Mouse (Mus musculus): ENCODE data around the gene Rmi2.
"Not testable (repeated sequence)": the region's sequence is repeated elsewhere in the genome, so short reads cannot be mapped to it uniquely, and the experiment has no call there.

Rmi2 gene

DNA sequence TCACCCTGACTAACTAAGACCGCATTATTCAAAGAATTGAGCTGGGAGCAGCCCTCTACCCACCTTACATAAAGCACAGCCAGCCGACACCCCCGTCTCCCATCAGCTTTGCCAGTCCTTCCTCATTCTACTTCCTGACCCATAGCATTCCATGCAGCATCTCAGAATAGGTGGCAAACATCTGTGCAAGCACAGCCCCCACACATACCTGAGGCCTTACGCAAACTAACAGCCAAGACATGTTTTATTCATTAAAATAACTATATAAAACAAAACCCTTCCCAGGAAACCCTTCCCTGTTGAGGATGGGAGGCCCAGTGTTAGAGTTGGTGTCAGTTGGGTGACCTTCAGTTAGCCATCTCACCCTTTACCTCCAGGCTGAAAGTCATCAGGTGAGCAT is 9.0 kb upstream of the Rmi2 start:
- no peak for DNase-seq (ENCODE audit: inconsistent age in 2 of 2, low spot score in 1 of 2)

DNA sequence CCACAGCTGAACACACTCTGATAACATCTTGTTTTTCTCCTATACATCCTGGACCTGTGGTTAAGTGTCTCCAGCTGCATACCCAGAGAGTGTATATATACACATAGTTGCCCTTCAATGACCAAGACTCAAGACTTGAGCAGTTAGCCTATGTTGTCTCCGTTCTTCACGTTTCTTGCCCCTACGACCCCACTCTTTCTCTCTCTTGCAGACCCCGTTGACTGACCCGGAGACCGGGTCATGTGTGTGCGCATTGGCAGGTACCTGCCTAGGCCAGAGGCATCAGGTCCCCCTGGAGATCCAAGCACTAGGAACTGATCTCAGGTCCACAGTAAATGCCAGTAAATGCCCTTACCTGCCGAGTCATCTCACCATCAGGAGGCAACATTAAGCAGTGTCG is 7.6 kb upstream of the Rmi2 start:
- DNase-seq (ENCODE audit: inconsistent age in 2 of 2, low spot score in 1 of 2): no peak

DNA sequence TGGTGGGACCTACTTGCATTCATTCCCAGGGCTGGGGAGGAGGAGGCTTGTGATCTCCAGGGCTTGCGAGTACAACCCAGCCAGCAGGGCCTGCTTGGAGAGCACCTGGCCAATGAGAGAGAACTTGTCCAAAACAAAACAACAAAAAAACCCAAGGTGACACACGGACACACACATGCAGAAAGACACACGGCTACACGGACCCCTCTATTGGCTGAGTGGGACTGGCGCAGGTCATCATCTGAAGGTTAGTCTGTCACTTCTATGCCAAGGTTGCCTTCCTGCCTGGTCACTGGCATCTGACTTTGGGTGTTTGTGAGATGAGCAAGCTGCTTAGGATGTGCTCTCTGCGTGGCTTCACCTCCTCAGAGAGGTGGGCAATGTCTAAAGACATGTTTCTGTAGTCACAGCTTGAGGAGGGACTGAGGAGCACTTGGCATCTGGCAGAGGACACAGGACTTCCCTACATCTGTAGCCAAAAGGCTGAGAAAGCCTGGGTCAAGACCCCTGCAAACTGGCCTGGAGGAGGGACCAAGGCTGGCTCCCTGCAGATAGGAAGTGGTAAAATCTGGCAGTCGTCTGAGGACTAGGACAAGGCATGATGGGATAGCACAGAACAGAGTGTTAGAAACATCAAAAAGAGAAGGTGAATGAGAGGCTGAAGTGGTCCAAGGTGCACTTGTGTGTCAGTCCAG is 6.9 kb upstream of the Rmi2 start:
- no peak for DNase-seq (ENCODE audit: inconsistent age in 2 of 2, low spot score in 1 of 2)

DNA sequence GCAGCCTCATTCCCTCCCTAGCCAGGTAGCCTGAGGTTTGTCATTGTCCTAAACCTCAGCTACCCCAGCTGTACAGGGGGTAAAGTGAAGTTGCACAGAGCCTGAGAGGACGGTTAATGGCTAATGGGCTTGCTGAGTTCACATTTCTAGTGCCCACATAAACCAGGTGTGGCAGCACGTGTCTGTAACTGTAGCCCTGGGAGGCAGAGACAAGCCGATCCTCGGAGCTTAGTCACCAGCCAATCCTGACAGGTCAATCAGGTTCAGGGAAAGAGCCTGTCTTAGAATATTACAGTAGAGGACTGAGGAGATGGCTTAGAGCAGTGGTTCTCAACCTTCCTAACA is 6.4 kb upstream of the Rmi2 start:
- DNase-seq (ENCODE audit: inconsistent age in 2 of 2, low spot score in 1 of 2): no peak

DNA sequence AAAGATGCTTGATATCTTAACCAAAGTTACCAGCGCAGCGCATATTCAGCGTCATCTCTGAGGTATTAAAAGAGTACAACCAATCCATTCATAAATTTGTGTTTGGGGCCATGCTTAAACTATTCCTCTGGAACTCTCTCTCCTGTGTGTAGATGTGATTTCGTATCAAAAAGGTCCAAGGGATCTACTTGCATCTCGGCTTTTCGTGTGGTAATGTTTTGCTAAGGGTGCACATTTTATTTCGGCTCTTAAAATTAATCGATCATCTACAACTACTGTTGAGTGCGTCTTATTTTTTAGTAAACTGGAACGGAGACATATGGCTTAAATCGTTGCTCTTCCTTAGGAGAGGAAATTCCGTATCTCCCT is 333 bp upstream of the Rmi2 start:
- no peak for DNase-seq (ENCODE audit: inconsistent age in 2 of 2, low spot score in 1 of 2)

DNA sequence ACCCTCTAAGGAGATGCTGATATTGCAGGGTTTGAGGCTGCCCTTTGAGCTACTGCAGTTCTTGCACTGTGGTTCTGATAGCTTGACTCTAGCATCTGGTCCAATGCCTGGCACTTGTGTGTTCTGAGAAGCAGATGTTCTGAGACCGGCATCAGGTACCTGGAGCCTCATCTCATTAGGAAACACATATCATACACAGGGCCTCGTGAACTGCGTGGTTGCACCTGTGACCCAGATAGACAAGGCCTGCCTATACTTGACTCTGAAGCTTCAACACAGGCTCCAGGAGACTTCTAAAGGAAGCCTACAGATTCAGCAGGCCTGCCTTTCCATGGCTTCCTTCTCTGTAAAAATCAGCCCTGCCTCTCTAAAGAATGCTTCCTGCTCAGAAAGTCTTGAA is 1.5 kb downstream of the Rmi2 start:
- DNase-seq (ENCODE audit: inconsistent age in 2 of 2, low spot score in 1 of 2): peak in 1 of 2 experiments; percentile 17

DNA sequence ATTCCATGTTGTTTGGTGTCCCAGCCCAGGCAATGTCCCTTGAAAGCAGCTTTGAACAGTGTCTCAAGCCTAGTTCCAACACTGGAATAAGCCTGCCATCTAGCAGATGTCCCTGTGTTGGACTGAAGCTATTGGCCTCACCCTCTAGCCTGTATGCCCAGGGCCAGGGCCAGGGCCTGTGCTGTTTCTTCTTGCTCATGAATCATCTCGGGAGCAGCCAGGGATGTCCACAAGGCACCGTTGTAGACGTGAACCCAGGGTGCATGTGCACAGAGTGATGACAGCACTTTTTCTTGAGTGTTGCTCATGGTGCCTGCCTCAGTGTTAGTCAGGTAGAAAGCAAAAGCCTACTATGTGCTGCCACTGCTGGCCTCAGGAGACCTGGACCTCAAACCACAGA is 2.4 kb downstream of the Rmi2 start:
- peak in 1 of 2 experiments; percentile 61 for DNase-seq (ENCODE audit: inconsistent age in 2 of 2, low spot score in 1 of 2)

DNA sequence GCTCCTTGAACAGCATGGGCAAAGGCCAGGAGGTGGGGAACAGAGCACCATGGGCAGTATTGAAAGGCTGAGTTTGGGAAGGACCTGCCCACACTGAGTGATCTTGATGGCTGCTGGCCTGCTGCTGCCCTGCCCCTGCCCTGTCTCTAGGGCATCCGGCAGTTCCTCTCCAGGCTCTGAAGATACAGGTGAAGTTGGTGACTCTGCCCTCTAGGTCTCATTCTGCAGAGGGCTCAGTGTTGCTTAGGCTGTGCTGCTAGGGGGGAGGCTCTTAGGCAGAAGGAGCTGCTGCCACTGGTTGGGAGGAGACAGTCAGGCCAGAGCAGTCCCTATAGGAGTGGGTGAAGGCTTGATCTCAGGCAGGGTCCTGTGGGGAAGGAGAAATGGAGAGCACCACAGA is 3.0 kb downstream of the Rmi2 start:
- DNase-seq (ENCODE audit: inconsistent age in 2 of 2, low spot score in 1 of 2): no peak

DNA sequence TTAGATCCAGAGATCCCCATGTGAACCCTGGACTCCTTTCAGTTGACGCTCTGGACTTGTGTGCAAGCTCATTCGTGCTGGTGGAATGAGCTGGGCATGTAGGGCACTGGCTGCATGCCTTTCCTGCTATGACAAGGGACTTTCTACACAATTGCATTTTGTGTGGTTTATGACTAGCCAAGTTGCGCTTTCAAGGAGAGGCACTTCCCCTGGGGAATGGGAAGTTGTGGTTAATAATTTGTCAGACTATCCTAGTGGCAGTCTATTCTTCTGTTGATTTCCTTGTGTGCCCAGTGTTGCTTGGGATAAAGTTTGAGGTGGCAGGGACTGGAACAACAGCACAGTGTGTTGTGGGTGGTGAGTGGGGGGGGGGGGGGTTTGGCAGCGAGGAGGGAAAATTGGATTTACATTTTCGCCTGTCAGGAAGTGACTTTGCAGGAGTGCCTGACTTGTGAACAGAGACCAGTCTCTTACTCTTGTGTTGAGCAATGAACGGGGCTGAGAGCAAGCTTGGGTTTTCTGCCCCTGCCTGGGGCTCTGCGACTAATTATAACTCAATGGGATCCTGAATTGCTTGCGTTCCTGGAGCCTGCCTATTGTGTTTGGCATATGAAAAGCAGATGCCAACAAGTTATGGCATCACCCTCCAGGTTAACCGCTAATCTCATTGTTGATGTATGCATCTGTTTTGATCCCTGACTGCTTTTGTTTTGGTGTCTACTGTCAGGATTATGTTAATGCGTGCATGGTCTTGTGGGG is 3.8 kb downstream of the Rmi2 start:
- DNase-seq (ENCODE audit: inconsistent age in 2 of 2, low spot score in 1 of 2): no peak

DNA sequence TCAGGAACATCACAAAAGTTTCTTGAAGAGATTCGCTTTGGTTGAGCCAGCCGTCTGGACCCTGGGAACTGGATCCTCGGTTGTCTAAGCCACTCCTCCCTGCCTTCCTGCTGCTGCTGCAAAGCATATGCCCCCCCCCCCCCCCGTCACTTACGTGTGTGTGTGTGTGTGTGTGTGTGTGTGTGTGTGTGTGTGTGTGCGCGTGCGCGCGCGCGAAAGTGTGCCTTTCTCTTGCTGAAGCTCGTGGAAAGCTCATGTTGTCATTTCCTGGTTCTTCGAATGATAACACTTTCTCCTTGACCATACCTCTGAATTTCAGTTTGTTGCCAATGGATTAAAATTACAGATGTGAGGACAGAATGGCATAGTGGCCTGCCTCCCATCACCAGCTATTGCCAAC is 5.2 kb downstream of the Rmi2 start:
- DNase-seq (ENCODE audit: inconsistent age in 2 of 2, low spot score in 1 of 2): no peak

DNA sequence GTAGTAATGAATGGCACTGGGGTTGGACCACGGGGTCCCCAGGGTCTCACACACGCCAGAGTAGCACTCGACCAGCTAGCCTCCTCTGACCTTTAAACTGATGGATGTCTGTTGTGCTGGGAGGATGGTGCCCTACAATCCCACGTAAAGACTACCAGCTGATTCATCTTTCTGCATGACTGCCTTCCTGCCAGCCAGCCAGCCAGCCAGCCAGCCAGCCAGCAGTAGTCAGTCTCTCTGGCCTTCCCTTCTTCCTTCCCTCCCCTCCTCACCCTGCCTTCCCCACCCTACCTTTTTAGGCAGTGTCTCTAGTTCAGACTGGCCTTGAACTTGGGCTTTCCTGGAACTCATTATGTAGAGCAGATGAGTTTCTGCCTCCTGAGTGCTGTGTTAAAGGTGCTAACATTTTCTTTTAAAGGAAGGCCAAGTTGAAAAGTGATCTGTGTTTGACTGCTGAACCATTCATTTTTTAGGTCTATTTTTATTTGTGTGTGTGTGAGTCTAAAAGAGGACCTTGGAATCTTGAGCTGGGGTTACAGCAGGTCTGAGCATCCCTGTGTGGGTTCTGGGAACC is 7.5 kb downstream of the Rmi2 start:
- DNase-seq (ENCODE audit: inconsistent age in 2 of 2, low spot score in 1 of 2): peak; percentile 42 to 82

DNA sequence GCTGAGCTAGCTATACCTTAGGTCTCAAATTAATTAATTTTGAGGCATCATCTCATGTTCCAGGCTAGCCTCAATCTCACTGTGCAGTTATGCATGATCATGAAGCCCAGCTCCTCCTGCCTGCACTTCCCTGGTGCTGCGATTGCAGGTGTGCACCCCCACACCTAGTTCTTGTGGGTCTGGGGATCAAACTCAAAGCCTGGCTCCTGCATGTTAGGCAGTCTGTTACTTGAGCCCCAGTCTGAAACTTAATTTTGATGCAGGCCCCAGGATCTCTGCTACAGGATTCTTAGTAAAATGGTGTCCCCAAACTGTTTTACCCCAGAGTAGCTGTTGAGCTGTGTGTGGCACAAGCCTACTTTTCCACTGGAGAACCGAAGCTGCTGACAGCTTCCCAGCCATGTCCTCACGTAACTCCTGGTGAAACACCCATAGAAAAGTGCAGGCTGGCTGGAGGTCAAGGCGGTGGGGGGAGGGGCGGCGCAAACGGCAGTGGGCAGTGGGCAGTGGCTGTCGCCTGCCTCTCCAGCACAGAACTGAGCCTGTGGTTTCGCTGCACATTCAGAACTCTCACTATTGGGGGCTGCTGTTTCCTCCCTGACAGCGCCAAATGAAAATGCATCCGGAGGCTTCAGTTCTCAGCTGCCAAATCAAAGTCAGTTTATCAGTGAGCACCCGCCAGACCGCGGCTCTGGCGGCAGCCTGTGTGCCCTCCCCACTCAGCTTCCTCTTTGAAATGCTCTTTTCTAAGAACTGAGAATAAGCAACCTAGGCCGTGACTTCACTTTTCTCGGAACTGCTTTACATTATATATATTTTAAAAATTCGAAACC is 8.8 kb downstream of the Rmi2 start:
- peak; percentile 60 to 83 for DNase-seq (ENCODE audit: inconsistent age in 2 of 2, low spot score in 1 of 2)

DNA sequence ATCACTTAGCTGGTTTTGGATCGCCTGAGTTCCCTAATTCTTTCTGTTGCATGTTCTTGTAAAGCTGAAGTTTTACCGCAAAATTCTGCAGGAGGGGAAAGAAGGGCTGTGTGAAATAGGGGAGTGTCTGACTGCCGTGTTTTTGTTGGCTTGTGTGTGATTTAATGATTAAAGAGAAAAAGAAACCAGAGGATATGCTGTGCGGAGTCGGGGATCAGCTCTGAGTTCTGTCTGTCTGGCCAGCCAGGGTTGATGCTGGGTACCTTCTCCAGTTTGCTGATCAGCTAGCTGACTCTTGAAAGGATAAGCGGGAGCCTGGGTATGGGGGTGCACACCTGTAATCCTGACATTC is 9.4 kb downstream of the Rmi2 start:
- DNase-seq (ENCODE audit: inconsistent age in 2 of 2, low spot score in 1 of 2): peak in 1 of 2 experiments; percentile 68

DNA sequence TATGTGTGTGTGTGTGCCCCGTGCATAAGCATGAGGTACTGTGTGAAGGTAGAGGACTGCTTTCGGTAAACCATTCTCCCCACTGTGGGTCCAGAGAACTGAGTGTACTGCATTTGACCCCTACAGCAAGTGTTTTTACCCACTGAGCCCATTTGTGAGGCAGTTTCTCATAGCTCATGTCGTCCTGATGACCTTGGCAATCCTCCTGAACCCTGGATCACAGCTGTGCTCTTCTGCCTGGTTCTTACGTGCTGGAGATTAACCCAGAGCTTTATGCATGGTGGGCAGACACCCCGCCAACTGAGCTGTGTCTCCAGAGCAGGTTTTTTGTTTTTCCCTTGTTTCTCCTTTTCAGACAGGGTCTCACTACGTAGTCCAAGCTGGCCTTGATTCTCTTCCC is 11.1 kb downstream of the Rmi2 start:
- peak; percentile 69 to 78 for DNase-seq (ENCODE audit: inconsistent age in 2 of 2, low spot score in 1 of 2)

DNA sequence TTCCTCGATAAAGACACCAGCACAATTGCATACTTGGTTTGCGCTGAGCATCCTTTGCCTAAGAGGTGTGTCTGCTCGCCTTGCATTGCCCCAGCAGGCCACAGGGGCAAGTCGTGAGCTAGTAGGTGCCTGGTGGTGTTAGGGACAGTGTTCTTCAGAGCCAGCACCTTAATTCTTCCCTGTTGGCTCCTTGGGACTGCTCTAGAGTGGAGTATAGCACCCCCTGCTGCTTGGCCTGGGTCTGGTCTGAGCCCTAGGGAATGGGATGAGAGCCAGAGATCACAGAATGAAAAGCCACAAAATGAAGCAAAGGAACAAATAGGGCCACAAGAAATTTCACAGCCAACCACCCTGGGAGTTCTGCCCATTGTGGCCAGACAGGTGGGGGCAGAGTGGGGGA is 11.6 kb downstream of the Rmi2 start:
- peak; percentile 80 to 92 for DNase-seq (ENCODE audit: inconsistent age in 2 of 2, low spot score in 1 of 2)

DNA sequence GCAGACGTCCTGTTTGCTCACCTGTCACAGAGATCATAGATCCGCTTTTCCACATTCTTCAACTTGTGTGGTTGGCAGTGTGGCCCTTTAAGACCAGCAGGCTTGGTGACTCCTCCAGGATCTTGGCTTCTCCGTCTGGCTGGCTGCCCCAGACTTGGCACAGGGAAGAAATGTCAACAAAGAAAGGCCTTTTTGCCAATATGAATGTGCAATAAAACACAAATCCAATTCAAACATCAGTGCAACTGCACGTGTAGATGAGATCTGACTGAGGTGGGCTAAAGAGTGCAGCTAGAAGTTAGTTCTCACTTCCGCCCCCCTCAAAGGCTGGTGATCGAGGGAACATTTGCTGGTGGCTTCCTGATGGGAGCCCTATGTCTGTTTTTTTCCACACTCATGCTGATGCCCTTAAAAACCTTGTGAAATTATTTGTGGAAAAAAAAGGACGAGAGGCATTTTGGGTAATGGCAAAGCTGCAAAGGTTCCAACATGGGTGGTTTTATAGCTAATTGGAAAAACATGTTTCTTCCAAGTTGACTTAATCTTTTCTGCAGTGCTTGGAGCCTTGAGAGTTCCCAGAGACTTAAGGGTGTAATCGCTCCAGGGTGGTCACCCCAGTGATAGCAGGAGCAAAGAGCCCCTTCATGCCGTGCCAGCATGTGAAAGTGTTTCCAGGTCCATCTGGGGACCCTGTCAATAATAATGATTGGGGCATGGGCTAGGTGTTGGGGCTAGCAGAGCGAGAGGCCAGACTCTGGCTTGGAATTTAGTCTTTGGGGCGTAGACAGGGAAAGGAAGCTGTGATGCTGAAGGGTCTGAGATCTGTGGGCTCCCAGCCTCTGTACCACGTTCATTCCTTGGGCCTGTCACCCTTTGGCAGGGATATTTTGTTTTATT is 15.4 kb downstream of the Rmi2 start:
- peak; percentile 81 to 92 for DNase-seq (ENCODE audit: inconsistent age in 2 of 2, low spot score in 1 of 2)

DNA sequence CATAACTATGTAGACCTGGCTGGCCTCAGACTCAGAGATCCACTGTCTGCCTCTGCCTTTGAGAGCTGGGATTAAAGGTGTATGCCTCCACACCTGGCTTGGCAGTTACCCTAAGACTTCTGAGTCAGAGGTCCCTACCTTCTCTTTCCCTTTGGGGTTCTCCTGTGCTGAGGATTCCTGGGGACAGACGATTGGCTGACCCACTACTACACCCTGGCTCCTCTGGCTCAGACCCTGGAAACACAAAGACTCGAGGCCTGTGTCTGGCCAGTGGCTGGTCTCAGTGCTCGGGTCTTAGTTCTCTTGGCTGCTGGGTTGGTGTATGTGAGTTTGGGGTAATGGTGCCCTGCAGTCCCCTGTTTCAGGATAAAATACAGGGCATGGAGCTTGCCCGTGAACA is 16.0 kb downstream of the Rmi2 start:
- no peak for DNase-seq (ENCODE audit: inconsistent age in 2 of 2, low spot score in 1 of 2)

DNA sequence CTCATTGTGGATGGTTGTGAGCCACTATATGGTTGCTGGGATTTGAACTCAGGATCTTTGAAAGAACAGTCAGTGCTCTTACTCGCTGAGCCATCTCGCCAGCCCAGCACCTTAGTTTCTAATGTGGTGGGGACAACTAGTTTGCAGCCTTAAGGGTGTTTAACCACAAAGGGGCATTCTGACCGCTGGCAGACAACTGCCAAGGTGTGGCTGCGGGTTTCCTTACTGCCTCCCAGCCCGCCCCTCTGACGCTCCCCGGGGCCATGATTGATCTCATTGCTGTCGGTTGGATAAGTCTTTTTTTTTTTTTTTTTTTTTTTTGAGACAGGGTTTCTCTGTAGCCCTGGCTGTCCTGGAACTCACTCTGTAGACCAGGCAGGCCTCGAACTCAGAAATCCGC is 17.4 kb downstream of the Rmi2 start:
- DNase-seq (ENCODE audit: inconsistent age in 2 of 2, low spot score in 1 of 2): not testable (repeated sequence)

DNA sequence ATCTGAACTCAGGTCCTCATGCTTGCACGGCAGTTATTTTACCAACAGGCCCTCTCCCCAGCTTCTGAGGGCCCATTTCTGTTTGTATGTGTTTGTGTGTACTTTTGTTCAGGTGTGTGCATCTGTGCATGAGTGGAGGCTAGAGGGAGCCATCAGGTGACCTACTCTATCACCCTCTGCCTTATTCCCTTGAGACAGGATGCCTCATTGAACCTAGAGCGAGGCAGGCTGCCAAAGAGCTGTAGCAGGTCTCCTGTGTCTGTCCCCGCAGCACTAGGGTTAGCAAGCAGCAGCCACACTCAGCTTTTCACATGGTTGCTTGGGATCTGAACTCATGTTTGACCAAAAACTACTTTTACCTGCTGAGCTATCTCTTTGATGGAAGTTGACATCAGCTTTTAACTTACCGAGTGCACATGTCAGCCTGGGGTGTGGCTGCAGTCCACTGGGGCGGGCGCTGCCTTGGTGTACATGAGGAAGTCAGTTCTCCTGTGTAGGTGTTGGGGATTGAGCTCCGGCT is 24.9 kb downstream of the Rmi2 start:
- DNase-seq (ENCODE audit: inconsistent age in 2 of 2, low spot score in 1 of 2): no peak

DNA sequence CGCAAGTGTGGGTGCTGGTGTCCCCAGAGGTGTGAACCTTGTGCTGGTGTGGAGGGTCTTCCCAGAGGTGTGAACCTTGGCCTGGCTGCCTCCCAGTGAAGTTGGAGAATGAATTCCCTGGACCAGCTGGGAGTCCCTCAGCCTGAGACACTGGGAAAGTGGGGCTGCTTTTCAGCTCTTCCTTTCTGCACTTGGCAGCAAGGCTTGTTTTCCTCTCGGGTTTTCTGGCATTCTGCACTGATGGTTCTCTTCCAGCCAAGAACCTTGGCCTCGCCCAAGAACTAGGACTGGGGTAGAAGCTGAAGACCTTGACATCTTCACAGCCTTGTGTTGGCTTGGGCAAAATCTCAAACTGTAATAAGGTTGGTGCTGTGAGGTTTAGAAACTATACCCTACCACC is 26.5 kb downstream of the Rmi2 start:
- peak; percentile 68 to 90 for DNase-seq (ENCODE audit: inconsistent age in 2 of 2, low spot score in 1 of 2)

Measured in adrenal gland, adult (tissue).